Mouse (Mus musculus) lung, postnatal 0 days (tissue): ENCODE measurements at regions not wholly inside any gene's neighbourhood (a gene's known extent, or its start where the extent isn't known, plus 50 kb on each side); places are given as distances from the start of the nearest gene placed in this dataset.

Source experiments
- ATAC-seq: fragments of 200-750 bp; cut with Nextera tagmentation; 2 replicates; pipeline ENCODE4 v1.8.0; 2017; ENCODE audit warnings: moderate library complexity
- DNase-seq: peaks from one replicate; pipeline ENCODE4 v3.0.0-alpha.2; 2016; ENCODE audit warnings: low spot score
- H3K27ac ChIP-seq: fragments of 300-500 bp; sonication (generic); 2 replicates; pipeline ENCODE4 v1.5.1; 2014; ENCODE audit warnings: antibody characterized with exemption, mild to moderate bottlenecking, low read length, mixed read lengths
- H3K27me3 ChIP-seq: fragments of 300-500 bp; sonication (generic); replicated peaks from 2 replicates; pipeline ENCODE4 v1.6.1; 2014; ENCODE audit warnings: low read length, mixed read lengths; ENCODE audit not compliant: insufficient read depth
- H3K36me3 ChIP-seq: fragments of 300-500 bp; sonication (generic); 2 replicates; pipeline ENCODE4 v1.6.1; 2014; ENCODE audit warnings: low read length, mixed read lengths; ENCODE audit not compliant: insufficient read depth
- H3K4me1 ChIP-seq: fragments of 300-500 bp; sonication (generic); 2 replicates; pipeline ENCODE4 v1.6.1; 2014; ENCODE audit warnings: antibody characterized with exemption, low read depth, low read length, mixed read lengths; ENCODE audit not compliant: insufficient read depth
- H3K4me2 ChIP-seq: fragments of 300-500 bp; sonication (generic); replicated peaks from 2 replicates; pipeline ENCODE4 v1.6.1; 2014; ENCODE audit warnings: low read depth, mild to moderate bottlenecking, low read length, moderate library complexity, mixed read lengths
- H3K4me3 ChIP-seq: fragments of 300-500 bp; sonication (generic); 2 replicates; pipeline ENCODE4 v1.5.1; 2014; ENCODE audit warnings: low read depth, low read length
- H3K9ac ChIP-seq: fragments of 300-500 bp; sonication (generic); replicated peaks from 2 replicates; pipeline ENCODE4 v1.6.1; 2014; ENCODE audit warnings: low read depth, mild to moderate bottlenecking
- H3K9me3 ChIP-seq: fragments of 300-500 bp; sonication (generic); 2 replicates; pipeline ENCODE4 v1.6.1; 2016; ENCODE audit warnings: low read length, mixed read lengths
- CTCF ChIP-seq: IDR thresholded peaks from 2 replicates; pipeline ENCODE4 v1.5.1; 2016; ENCODE audit warnings: antibody characterized with exemption, mild to moderate bottlenecking
- EP300 ChIP-seq: IDR thresholded peaks from 2 replicates; pipeline ENCODE4 v1.6.1; 2016; ENCODE audit warnings: antibody characterized with exemption, mild to moderate bottlenecking, control low read depth
- WGBS: fragments of 180-500 bp; shearing (Covaris S2); extraction: QIAGEN DNeasy Blood & Tissue Kit; methylation state at CpG from one replicate; pipeline ENCODE4 v1.1.7; 2014; 5-methylcytosine and 5-hydroxymethylcytosine counted together

DNA sequence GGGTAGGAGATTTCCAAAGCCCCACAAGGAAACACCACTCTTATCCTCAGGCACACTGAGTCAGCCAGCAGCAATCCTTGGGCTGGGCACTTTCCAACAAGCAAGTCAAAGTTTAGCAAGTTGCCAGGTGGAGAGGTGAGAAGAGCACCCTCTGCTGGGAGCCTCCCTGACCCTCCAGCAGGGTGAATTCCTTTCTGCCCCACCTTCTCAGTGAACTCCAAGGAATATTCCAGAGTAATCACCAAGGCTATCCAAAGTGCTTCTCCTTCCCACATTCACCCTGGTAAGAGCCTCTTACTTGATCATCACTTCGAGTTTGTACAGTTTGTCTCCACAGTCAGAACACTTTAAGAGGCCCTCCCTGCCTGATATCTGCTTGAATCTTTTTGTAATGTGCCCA lies 162.8 kb upstream of the Slc24a5 start:
- no peaks in the 10 kb centered on the region for H3K4me1 ChIP-seq
- WGBS, result 57% methylated on average over 1 of the region's 1 CpGs
- no peaks in the 10 kb centered on the region for H3K27me3 ChIP-seq
- H3K4me2 ChIP-seq, result no peak overlapping the region
- TF ChIP-seq CTCF (peak; percentile 61), EP300 (peak; percentile 95)
- H3K9ac ChIP-seq, result no peak overlapping the region
- H3K9me3 ChIP-seq, result no peaks in the 10 kb centered on the region
- no peak overlapping the region for H3K27ac ChIP-seq
- no peak overlapping the region for H3K4me3 ChIP-seq
- ATAC-seq, result peak; percentile 60
- peak; percentile 45 for DNase-seq
- no peaks in the 10 kb centered on the region for H3K36me3 ChIP-seq

DNA sequence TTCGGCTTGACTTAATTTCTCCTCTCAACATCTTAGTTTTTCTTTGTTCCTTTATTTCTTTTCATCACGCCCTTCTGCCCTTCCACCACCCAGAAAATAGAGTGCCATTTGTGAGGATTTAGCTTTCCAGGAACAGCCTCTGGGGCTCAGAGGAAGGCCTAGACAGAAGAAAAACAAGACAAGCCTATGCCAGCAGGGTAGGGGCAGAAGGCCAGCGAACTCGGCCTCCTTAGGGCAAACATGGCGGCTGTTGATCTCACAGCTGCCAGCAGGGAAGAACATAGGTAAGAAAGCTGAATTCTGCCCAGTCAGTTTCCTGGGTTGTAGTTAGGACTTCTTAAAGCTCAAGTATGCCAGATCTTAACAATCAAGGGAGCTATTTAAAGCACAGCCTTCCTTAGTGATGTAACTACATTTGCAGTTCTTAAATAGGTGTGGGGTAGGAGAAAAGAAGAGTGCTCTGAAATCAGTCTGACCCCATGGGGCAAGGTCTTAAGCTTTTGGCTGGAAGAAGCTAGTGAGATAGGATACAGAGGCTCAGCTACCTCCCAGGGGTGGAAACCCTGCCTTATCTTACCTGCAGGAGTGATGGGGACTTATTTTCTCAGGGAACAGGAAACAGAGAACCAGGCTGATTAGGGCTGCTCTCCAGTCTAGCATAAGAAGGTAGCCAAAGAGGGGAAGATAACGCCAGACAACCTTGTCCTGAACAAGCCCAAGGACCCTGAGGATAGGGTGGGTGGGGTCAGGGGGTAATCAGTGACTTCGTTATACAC lies 148.8 kb upstream of the Slc24a5 start:
- DNase-seq (no peak), ATAC-seq (no peak)
- H3K4me1 ChIP-seq, result no peaks in the 10 kb centered on the region
- no peak overlapping the region for H3K4me3 ChIP-seq
- no peak overlapping the region for H3K27ac ChIP-seq
- H3K4me2 ChIP-seq, result no peak overlapping the region
- WGBS, result 84% methylated on average over 7 of the region's 7 CpGs
- H3K9me3 ChIP-seq, result no peaks in the 10 kb centered on the region
- H3K9ac ChIP-seq, result no peak overlapping the region
- no peaks in the 10 kb centered on the region for H3K36me3 ChIP-seq
- TF ChIP-seq CTCF (no peak), EP300 (no peak)
- H3K27me3 ChIP-seq, result no peaks in the 10 kb centered on the region

- Histone ChIP-seq H3K9ac (no peak overlapping the region), H3K9me3 (no peaks in the 10 kb centered on the region), H3K27me3 (no peaks in the 10 kb centered on the region), H3K4me3 (no peak overlapping the region), H3K4me1 (no peaks in the 10 kb centered on the region), H3K36me3 (no peaks in the 10 kb centered on the region), H3K4me2 (no peak overlapping the region), H3K27ac (no peak overlapping the region)
- DNase-seq, result no peak
- WGBS, result 53% methylated on average over 1 of the region's 1 CpGs
- TF ChIP-seq CTCF (no peak), EP300 (no peak)
- ATAC-seq, result no peak
Observed at GRCm38 (mm10) chr2:124919762-124920255, 148.1 kb upstream of the Slc24a5 start.

DNA sequence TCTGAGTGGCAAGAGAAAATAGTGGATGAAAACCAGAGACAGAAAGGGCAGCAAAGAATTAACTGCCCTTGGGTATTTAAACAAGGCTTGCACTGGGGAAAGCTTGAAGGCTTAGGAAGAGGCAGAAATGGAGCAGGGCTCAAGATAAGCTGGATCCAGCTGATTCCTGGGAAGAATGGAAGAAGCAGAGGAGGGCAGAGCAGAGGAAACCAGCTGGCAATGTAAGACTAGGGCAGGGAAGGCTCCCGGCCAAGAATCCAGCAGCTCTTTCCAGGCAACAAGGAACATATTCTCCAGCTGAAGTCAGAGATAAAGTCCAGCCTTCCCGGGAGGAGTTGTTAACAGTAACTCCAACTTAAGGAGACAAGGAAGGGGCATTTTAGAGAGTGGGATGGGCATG lies 147.7 kb upstream of the Slc24a5 start:
- H3K27me3 ChIP-seq, result no peaks in the 10 kb centered on the region
- ATAC-seq (no peak), DNase-seq (peak; percentile 13)
- WGBS, result 23% methylated on average over 2 of the region's 2 CpGs
- no peaks in the 10 kb centered on the region for H3K9me3 ChIP-seq
- H3K4me2 ChIP-seq, result no peak overlapping the region
- H3K36me3 ChIP-seq, result no peaks in the 10 kb centered on the region
- H3K27ac ChIP-seq, result no peak overlapping the region
- TF ChIP-seq EP300 (0 out of 2 replicates have a peak, but pooled peaks have one; percentile 8), CTCF (no peak)
- H3K4me3 ChIP-seq, result no peak overlapping the region
- no peak overlapping the region for H3K9ac ChIP-seq
- H3K4me1 ChIP-seq, result no peaks in the 10 kb centered on the region

DNA sequence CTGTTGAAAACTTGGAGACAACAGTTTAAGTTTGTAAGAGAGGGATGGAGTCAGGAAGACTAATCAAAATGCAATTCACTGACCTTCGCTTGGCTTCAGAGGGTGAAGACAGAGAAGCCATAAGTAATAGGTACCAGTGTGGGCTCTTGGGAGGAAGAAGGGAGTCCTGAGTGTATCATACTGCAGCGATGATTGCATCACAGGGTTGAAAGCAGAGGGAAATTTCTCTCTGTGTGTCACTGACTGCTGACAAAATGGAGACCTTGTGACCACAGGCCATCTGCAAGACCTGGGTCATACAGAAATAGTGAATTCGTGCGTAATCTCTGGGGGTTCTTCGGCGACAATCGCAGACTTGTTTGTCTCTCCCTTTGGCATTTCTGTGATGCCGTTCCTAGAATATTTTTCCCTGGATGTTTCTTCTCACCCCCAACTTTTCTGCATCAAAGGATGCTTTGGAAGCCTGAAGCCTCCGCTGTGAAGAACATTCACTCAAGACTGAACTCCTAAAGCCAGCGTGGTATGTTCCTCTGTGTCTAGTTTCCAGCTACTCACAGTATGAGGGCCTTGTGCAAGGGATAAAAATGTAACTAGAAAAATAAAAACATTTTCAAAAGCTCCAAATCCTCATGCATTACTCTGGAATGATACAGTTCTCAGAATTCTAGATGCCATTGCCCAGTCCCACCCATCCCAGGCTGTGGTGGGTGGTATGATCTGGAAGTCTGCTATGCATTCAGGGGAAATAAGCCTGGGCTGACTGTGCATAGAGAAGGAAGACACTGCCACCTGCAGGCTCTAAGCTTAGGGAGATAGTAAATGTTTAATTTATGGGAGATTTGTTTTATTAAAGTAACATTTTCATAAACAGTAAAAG lies 139.8 kb upstream of the Slc24a5 start:
- 80% methylated on average over 10 of the region's 10 CpGs for WGBS
- peak; percentile 82 for ATAC-seq
- H3K4me3 ChIP-seq, result no peak overlapping the region
- H3K9me3 ChIP-seq, result no peaks in the 10 kb centered on the region
- H3K9ac ChIP-seq, result no peak overlapping the region
- DNase-seq, result peak; percentile 87
- no peaks in the 10 kb centered on the region for H3K36me3 ChIP-seq
- H3K27me3 ChIP-seq, result no peaks in the 10 kb centered on the region
- TF ChIP-seq EP300, result no peak
- peak; percentile 85 for TF ChIP-seq CTCF
- H3K4me1 ChIP-seq, result no peaks in the 10 kb centered on the region
- H3K4me2 ChIP-seq, result no peak overlapping the region
- H3K27ac ChIP-seq, result no peak overlapping the region

- ATAC-seq (no peak), DNase-seq (no peak)
- no peak overlapping the region for H3K9ac ChIP-seq
- no peak overlapping the region for H3K4me2 ChIP-seq
- no peak overlapping the region for H3K27ac ChIP-seq
- no peak overlapping the region for H3K4me3 ChIP-seq
- H3K36me3 ChIP-seq, result no peaks in the 10 kb centered on the region
- TF ChIP-seq EP300 (no peak), CTCF (no peak)
- H3K27me3 ChIP-seq, result no peaks in the 10 kb centered on the region
- 67% methylated on average over 5 of the region's 5 CpGs for WGBS
- no peaks in the 10 kb centered on the region for H3K9me3 ChIP-seq
- no peaks in the 10 kb centered on the region for H3K4me1 ChIP-seq
Observed at GRCm38 (mm10) chr2:124928759-124929113, 139.2 kb upstream of the Slc24a5 start.
